Mouse (Mus musculus) colon, adult 2 months (tissue): Measurements from ENCODE around the gene Aurka. TPM values are rescaled to one million over a fixed set of nuclear protein-coding genes. Genes with fewer than 3 reads are reported as not detected.

Source experiments
- polyA plus RNA-seq: library from polyadenylated mRNA; depleted of rRNA; stranded (reverse); fragments of >200 nt; gene quantifications from 2 replicates; pipeline ENCODE4 v1.2.3, GENCODE M21; 2012; rRNA removed

The Aurka gene
- polyA plus RNA-seq: 6.8 and 7.9 TPM in 2 replicates

DNA sequence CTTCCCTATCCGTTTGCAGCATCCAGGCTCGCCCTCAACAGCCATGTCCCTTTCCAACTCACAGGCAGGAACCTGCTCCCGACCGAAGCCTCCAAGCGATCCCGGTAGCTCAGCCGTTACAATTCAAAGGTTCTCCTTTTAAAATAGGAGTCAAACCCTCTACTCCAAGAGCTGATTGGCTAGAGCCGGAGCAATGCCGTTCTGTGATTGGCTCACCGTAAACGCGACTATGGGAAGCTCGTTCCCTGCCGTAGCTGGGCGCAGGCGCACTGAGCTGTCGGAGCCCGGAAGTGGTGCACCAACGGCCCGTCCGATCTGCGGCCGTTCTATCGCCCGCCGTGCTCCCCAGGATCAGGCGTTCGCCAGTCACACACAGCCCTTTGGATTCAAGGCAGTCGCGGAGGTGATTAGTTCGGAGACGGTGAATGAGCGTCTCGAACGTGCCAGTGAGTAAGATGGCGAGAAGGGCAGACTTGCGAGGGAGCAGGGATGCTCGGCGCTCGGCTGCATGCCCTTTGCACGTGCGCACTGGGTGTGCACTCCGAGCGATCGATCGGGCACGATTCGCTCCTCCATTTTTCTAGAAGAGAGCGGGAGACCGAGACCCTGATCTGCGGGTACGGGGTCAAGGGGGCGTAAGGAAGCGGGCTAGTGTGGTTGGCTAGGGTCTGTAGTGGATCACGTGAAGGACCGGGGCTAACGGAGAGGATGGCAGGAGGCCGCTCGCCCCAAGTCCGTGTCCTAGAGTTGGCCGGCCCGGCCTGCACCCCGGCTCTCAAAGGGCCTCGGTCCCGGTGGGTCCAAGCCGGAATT lies at the start of gene Aurka, which contains the start of gene Cstf1:
Gene Aurka, minus strand, starts transcription at position 125 of the 813 bp plus-strand sequence.
Gene Cstf1, plus strand, starts transcription at position 271 of the 813 bp plus-strand sequence.

DNA sequence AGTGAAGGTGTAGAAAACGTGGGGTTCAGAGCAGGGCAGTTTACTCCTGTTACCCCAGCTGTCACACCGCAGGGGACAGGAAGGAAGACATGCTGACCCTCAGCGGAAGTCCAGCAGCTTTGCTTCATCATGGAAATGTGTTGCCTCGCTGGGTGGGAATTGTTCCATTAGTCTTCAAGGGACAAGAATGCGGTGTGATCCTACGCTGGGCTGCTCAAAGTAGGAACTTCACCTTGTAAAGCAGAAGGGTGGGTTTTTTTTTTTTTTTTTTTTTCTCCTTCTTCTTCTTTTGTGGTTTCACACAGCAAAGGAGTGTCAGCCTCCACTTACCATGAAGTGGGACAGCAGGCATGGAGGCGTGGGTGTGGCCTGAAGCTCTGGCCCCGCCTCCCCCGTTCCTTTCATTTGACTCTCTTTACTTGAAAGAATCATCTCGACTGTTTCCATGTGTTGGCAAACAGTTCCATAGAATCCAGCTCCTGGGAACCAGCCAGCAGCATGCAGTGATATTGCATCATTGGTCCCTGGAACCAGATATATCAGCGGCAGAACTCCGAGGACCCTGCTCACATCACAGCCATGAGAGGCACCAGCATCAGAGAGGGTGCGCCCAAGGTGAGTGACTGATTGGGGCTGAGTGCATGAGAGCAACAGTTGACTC lies 23.2 kb upstream of the Aurka start, which contains the start of gene Cass4:
Gene Cass4, plus strand, starts transcription at position 404 of the 661 bp plus-strand sequence.

DNA sequence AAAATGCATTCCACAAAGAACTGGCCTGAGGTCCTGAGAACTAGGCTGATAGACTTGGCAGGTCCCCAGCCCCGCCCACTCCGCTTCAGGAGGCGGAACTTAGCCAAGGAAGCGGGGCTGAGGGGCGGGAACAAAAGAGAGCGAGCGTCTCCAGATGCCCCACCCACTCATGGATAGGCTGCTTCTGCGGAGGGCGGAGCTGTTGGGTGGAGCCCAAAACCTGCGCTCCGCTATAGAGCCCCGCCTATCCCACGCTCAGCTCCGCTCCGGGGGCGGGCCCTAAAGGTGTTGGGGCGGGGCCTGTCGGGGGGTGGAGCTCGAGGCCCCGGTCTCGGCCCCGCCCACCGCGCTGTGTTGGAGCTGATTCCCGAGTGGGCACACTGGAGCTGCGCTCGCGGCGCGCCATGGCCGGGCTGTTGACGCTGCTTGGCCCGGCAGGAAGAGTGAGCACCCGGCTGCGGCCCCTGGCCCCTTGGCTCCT lies 25.0 kb downstream of the Aurka start, which contains the start of gene Fam210b:
Gene Fam210b, plus strand, starts transcription at position 308 of the 481 bp plus-strand sequence.

Other genes with a start within 250 kb of the Aurka start
- not detected in 2 replicates for gene Mc3r, start 122.0 kb downstream of the Aurka start, polyA plus RNA-seq
- 27.9 and 29.0 TPM in 2 replicates for gene Fam210b, start 25.0 kb downstream of the Aurka start, polyA plus RNA-seq
- gene Cstf1, start 146 bp upstream of the Aurka start, polyA plus RNA-seq: 27.8 and 28.7 TPM in 2 replicates
- gene Cass4, start 23.3 kb upstream of the Aurka start, polyA plus RNA-seq: 0.43 and 0.50 TPM in 2 replicates
- 27.9 and 33.0 TPM in 2 replicates for gene Rtf2, start 70.0 kb upstream of the Aurka start, polyA plus RNA-seq
- gene Gcnt7, start 88.1 kb upstream of the Aurka start, polyA plus RNA-seq: not detected in 2 replicates
- gene Fam209, start 102.0 kb upstream of the Aurka start, polyA plus RNA-seq: 0.19 and 0.24 TPM in 2 replicates
- not detected in 2 replicates for gene Tfap2c, start 179.1 kb upstream of the Aurka start, polyA plus RNA-seq